Mouse (Mus musculus): ENCODE results near the gene Gng13. TPM values are rescaled to one million over a fixed set of nuclear protein-coding genes. Genes with fewer than 3 reads are reported as not detected.
A peak's percentile ranks its signal among the peaks of the same experiment; 100 is the strongest.

The Gng13 gene
- polyA plus RNA-seq, 1 experiment from 2014 or later = 0.54 TPM

DNA sequence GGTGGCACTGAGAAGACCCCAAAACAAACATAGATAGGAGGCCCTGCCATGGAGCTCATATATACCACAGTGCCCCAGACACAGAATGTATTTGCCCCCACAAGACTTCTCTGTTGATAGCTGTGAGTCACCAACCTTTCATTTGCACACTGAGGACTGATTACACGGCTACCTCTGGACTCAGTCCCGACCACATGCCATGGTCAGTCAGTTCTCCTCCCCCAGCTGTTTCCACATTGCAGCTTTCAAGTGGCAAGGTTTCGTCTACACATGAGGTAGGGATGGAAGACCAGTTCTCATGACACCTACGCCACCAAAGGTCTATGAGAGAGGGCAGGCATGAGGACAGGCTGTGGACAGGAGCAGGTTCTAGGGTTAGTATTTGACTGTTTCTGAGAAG, 5.8 kb upstream of the Gng13 start:
- no peak overlapping the region for H3K4me3 ChIP-seq
- WGBS = 85% methylated on average over 4 of the region's 4 CpGs
- 0 out of 2 replicates have a peak, but pooled peaks cover under 1% of the 10 kb centered on the region for H3K4me1 ChIP-seq
- ATAC-seq (ENCODE audit: low FRiP score) = no peak
- H3K4me2 ChIP-seq (replicated peaks) = no peak overlapping the region
- H3K9me3 ChIP-seq (replicated peaks) = 0 out of 2 replicates have a peak, but pooled peaks cover 3% of the 10 kb centered on the region
- H3K36me3 ChIP-seq = no peaks in the 10 kb centered on the region
- peaks cover 16% of the 10 kb centered on the region for H3K27me3 ChIP-seq
- H3K9ac ChIP-seq = no peak overlapping the region
- H3K27ac ChIP-seq = no peak overlapping the region

DNA sequence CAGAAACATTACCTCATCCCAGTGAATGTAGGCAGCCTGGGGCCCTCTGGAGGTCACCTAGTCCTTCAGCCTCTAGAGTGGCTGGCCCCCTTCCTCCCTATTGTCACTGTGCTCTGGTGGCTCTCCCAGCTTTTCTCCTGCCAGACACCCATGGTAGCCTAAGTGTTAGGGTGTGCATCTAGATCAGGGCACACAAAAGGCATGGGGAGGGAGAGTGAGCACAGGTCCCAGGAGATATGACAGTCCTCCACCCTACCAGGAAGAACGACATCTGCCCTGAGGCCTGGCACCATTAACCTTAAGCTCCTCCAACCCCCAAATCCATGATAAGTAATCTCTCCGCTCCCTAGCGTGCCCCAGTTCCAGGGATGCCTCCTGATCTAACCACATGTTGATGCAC, 1.3 kb upstream of the Gng13 start:
- Histone ChIP-seq H3K4me1 (peaks cover 16% of the 10 kb centered on the region), H3K9me3 (replicated peaks) (no peaks in the 10 kb centered on the region), H3K9ac (no peak overlapping the region), H3K4me3 (no peak overlapping the region), H3K27me3 (peaks cover 44% of the 10 kb centered on the region), H3K27ac (no peak overlapping the region), H3K4me2 (replicated peaks) (no peak overlapping the region), H3K36me3 (peaks cover 16% of the 10 kb centered on the region)
- 56% methylated on average over 3 of the region's 3 CpGs for WGBS
- ATAC-seq (ENCODE audit: low FRiP score) = no peak

DNA sequence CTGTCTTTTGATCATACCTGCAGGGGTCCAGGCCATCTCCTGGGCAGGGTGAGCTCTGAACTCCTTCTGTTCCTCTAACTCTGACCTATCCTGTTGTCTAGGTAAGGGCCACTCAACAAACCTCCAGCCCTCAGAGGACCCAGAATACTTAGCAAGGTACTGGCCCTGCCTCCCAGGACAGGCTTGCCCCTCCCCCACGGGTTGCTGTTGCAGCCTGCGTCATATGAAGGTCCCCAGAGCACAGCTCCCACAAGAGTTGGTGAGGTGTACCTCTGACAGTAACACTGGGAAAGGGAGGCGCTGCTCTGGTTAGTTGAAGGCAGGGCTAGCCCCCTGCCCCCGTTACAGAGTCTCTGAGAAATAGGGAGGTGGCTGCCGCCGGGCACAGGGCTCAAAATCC, 841 bp upstream of the Gng13 start:
- ATAC-seq (ENCODE audit: low FRiP score) = no peak
- no peak overlapping the region for H3K27ac ChIP-seq
- no peaks in the 10 kb centered on the region for H3K9me3 ChIP-seq (replicated peaks)
- H3K4me1 ChIP-seq = peaks cover 16% of the 10 kb centered on the region
- 5% methylated on average over 6 of the region's 6 CpGs for WGBS
- H3K9ac ChIP-seq = no peak overlapping the region
- H3K27me3 ChIP-seq = peaks cover 44% of the 10 kb centered on the region
- H3K36me3 ChIP-seq = peaks cover 21% of the 10 kb centered on the region
- no peak overlapping the region for H3K4me2 ChIP-seq (replicated peaks)
- H3K4me3 ChIP-seq = no peak overlapping the region

GRCm38 (mm10) chr17:25717691-25718090, 720 bp downstream of the Gng13 start:
- Histone ChIP-seq H3K9ac (peak overlapping the region; percentile 64), H3K27ac (no peak overlapping the region)

GRCm38 (mm10) chr17:25721476-25721875, 4.5 kb downstream of the Gng13 start:
- no peak overlapping the region for H3K4me3 ChIP-seq
- WGBS = 94% methylated on average over 5 of the region's 5 CpGs
- no peak for ATAC-seq (ENCODE audit: low FRiP score)
- H3K4me1 ChIP-seq = peaks cover 24% of the 10 kb centered on the region
- no peaks in the 10 kb centered on the region for H3K9me3 ChIP-seq (replicated peaks)
- peaks cover 32% of the 10 kb centered on the region for H3K36me3 ChIP-seq
- peaks cover 24% of the 10 kb centered on the region for H3K27me3 ChIP-seq
- H3K4me2 ChIP-seq (replicated peaks) = no peak overlapping the region
- H3K9ac ChIP-seq = no peak overlapping the region
- H3K27ac ChIP-seq = no peak overlapping the region

More at GRCm38 (mm10) chr17:25717691-25718090, 720 bp downstream of the Gng13 start:
- 9% methylated on average over 6 of the region's 6 CpGs for WGBS
- Histone ChIP-seq H3K27me3 (peaks cover 44% of the 10 kb centered on the region), H3K4me2 (replicated peaks) (peak overlapping the region; percentile 65), H3K4me3 (peak overlapping the region; percentile 39), H3K4me1 (peaks cover 16% of the 10 kb centered on the region), H3K36me3 (peaks cover 32% of the 10 kb centered on the region), H3K9me3 (replicated peaks) (no peaks in the 10 kb centered on the region)
- no peak for ATAC-seq (ENCODE audit: low FRiP score)

- 96% methylated on average over 19 of the region's 19 CpGs for WGBS
- Histone ChIP-seq H3K9me3 (replicated peaks) (no peaks in the 10 kb centered on the region), H3K27ac (no peak overlapping the region), H3K4me2 (replicated peaks) (no peak overlapping the region), H3K36me3 (peaks cover 32% of the 10 kb centered on the region), H3K9ac (no peak overlapping the region), H3K4me3 (no peak overlapping the region), H3K4me1 (peaks cover 24% of the 10 kb centered on the region), H3K27me3 (peaks cover 4% of the 10 kb centered on the region)
- no peak for ATAC-seq (ENCODE audit: low FRiP score)
Observed at GRCm38 (mm10) chr17:25723470-25723869, 6.5 kb downstream of the Gng13 start.

- WGBS = 77% methylated on average over 7 of the region's 7 CpGs
- no peaks in the 10 kb centered on the region for H3K27me3 ChIP-seq
- H3K4me3 ChIP-seq = no peak overlapping the region
- no peak overlapping the region for H3K4me2 ChIP-seq (replicated peaks)
- H3K36me3 ChIP-seq = peaks cover 31% of the 10 kb centered on the region
- H3K27ac ChIP-seq = no peak overlapping the region
- H3K4me1 ChIP-seq = peaks cover 28% of the 10 kb centered on the region
- H3K9ac ChIP-seq = no peak overlapping the region
- no peaks in the 10 kb centered on the region for H3K9me3 ChIP-seq (replicated peaks)
- ATAC-seq (ENCODE audit: low FRiP score) = no peak
Observed at GRCm38 (mm10) chr17:25723919-25724318, 6.9 kb downstream of the Gng13 start.

DNA sequence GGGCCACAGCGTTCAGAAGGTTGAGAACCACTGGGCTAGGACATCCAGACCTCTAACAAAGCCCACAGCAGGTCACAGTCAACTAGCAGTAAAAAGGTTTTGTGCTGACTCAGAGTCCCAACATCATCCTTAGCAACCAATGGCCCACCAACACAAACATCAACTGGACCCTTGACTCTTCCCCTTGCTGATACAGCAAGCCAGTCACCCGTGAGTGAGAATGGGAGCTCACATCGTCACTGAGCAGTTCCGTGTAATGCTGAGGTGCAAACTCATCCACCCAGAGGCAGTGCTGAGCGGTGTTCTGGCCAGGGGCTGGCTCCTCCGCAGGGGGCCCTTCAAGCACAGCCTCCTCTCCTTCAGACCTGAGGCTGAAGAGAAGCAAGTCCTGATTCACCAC, 8.3 kb downstream of the Gng13 start:
- Histone ChIP-seq H3K9ac (no peak overlapping the region), H3K9me3 (replicated peaks) (no peaks in the 10 kb centered on the region), H3K36me3 (peaks cover 21% of the 10 kb centered on the region), H3K27ac (no peak overlapping the region), H3K27me3 (no peaks in the 10 kb centered on the region), H3K4me2 (replicated peaks) (no peak overlapping the region), H3K4me1 (peaks cover 30% of the 10 kb centered on the region), H3K4me3 (no peak overlapping the region)
- ATAC-seq (ENCODE audit: low FRiP score) = no peak
- WGBS = 85% methylated on average over 6 of the region's 6 CpGs

- Histone ChIP-seq H3K36me3 (peaks cover 3% of the 10 kb centered on the region; the same call in 1 of the 2 replicates), H3K4me3 (peak within 1 kb of the TSS; percentile 62), H3K9ac (peak within 1 kb of the TSS; percentile 87), H3K4me2 (replicated peaks) (peak within 1 kb of the TSS; percentile 97), H3K27me3 (no peaks in the 10 kb centered on the region), H3K27ac (no peak within 1 kb of the TSS; the same call in 1 of the 2 replicates), H3K9me3 (replicated peaks) (no peaks in the 10 kb centered on the region), H3K4me1 (peaks cover 30% of the 10 kb centered on the region)
- under 1% methylated on average over 37 of the region's 37 CpGs for WGBS
- peak; percentile 98 for ATAC-seq (ENCODE audit: low FRiP score)
Observed at GRCm38 (mm10) chr17:25727265-25728008, 10.5 kb downstream of the Gng13 start, which contains the start of the genes Chtf18 and Rpusd1. TSS of gene Chtf18 (minus strand) at chr17:25727419. TSS of gene Rpusd1 (plus strand) at chr17:25727670.

- 23% methylated on average over 4 of the region's 4 CpGs for WGBS
- Histone ChIP-seq H3K27ac (no peak overlapping the region; the same call in 1 of the 2 replicates), H3K36me3 (0 out of 2 replicates have a peak, but pooled peaks cover 3% of the 10 kb centered on the region), H3K4me3 (peak overlapping the region; percentile 62), H3K9ac (peak overlapping the region; percentile 87), H3K9me3 (replicated peaks) (no peaks in the 10 kb centered on the region), H3K4me2 (replicated peaks) (peak overlapping the region; percentile 97), H3K27me3 (no peaks in the 10 kb centered on the region), H3K4me1 (peaks cover 30% of the 10 kb centered on the region)
- no peak; the same call in 1 of the 2 replicates for ATAC-seq (ENCODE audit: low FRiP score)
Observed at GRCm38 (mm10) chr17:25728009-25728270, 11.0 kb downstream of the Gng13 start.

GRCm38 (mm10) chr17:25732082-25732481, 15.1 kb downstream of the Gng13 start:
- H3K27me3 ChIP-seq = no peaks in the 10 kb centered on the region
- 9% methylated on average over 2 of the region's 2 CpGs for WGBS
- no peak for ATAC-seq (ENCODE audit: low FRiP score)
- no peaks in the 10 kb centered on the region for H3K9me3 ChIP-seq (replicated peaks)
- peaks cover 13% of the 10 kb centered on the region for H3K4me1 ChIP-seq
- H3K4me3 ChIP-seq = no peak overlapping the region
- no peak overlapping the region for H3K4me2 ChIP-seq (replicated peaks)
- H3K36me3 ChIP-seq = 0 out of 2 replicates have a peak, but pooled peaks cover 3% of the 10 kb centered on the region
- no peak overlapping the region for H3K9ac ChIP-seq
- no peak overlapping the region for H3K27ac ChIP-seq

DNA sequence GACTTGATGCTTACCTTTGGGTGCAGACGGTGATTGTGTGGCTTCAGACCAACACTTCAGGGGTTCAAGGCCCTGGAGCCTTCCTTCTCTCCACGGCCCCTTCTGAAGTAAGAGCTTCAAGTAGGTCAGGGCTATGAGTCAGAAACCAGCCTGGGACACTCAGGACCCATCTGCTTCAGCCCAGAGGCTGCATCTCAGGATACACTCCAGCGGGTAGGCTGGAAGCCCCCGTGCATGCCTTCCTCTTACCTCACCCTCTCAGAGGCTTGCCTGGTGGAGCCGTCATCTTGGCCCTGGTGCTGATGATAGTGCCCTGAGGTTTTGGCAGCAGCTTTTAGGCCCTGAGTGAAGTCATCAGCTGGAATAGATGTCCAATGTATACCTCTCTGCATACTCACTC, 18.3 kb downstream of the Gng13 start:
- H3K9ac ChIP-seq = no peak overlapping the region
- H3K36me3 ChIP-seq = 0 out of 2 replicates have a peak, but pooled peaks cover 2% of the 10 kb centered on the region
- no peak overlapping the region for H3K27ac ChIP-seq
- H3K4me1 ChIP-seq = no peaks in the 10 kb centered on the region
- WGBS = 80% methylated on average over 5 of the region's 5 CpGs
- no peak overlapping the region for H3K4me2 ChIP-seq (replicated peaks)
- no peak overlapping the region for H3K4me3 ChIP-seq
- ATAC-seq (ENCODE audit: low FRiP score) = no peak
- no peaks in the 10 kb centered on the region for H3K9me3 ChIP-seq (replicated peaks)
- no peaks in the 10 kb centered on the region for H3K27me3 ChIP-seq

GRCm38 (mm10) chr17:25735745-25736144, 18.8 kb downstream of the Gng13 start, which contains the start of gene Mslnl:
TSS of gene Mslnl (plus strand) at chr17:25736042.
- no peak for ATAC-seq (ENCODE audit: low FRiP score)
- no peaks in the 10 kb centered on the region for H3K9me3 ChIP-seq (replicated peaks)
- no peaks in the 10 kb centered on the region for H3K36me3 ChIP-seq
- no peaks in the 10 kb centered on the region for H3K27me3 ChIP-seq
- no peak within 1 kb of the TSS for H3K9ac ChIP-seq
- no peak within 1 kb of the TSS for H3K4me2 ChIP-seq (replicated peaks)
- H3K4me1 ChIP-seq = no peaks in the 10 kb centered on the region
- WGBS = 85% methylated on average over 3 of the region's 3 CpGs
- H3K4me3 ChIP-seq = no peak within 1 kb of the TSS
- H3K27ac ChIP-seq = no peak within 1 kb of the TSS
